Mouse (Mus musculus) liver, embryonic 14.5 days (tissue): ENCODE measurements around the gene Etv6.

Experiments
- CTCF ChIP-seq: IDR thresholded peaks from 2 replicates; pipeline ENCODE4 v1.5.1; 2016; ENCODE audit warnings: antibody characterized with exemption, low read depth, control low read depth
- EP300 ChIP-seq: IDR thresholded peaks from 2 replicates; pipeline ENCODE4 v1.6.1; 2016; ENCODE audit warnings: antibody characterized with exemption, low read depth

DNA sequence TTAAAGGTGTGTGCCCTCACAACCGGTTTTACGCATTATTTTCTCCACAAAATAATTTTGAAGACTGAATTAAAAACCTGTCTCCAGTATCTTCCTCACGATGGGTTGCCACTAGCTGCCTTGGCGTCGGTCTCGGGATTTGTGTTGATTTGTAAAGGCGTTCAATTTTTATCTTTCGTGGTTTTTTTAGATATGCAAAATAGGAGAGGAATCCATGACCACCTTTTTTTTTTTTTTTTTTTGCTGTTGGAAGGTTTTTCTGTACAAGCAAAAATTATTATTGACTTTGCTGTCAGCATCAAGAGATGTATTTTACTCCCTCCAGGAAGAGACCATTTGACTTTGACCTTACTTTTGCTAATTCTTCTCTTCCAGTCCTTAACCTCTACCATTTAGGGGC is 77.3 kb downstream of the Etv6 start:
- TF ChIP-seq CTCF (no peak), EP300 (no peak)
